9 mouse cellular contexts compared by ENCODE assay signal in genomic region chr17:16054481-16054880, GRCm38 (mm10).
DNase-seq lines count a peak whose midpoint lies in the region.
"Had no signal": no experiment of that assay in that cellular context is flagged by ENCODE, and none has a peak within 500 bp of the region (broad histone marks: within the 10 kb centered on the region; RNA-seq: fewer than 3 reads in every experiment).

No protein-coding gene starts in this region.

- DNase-seq in frontal cortex, postnatal 36 days (ENCODE audit: low spot score in 2 of 2), result peak; percentile 5 to 17
- DNase-seq in frontal cortex, postnatal 10 days (ENCODE audit: low spot score in 2 of 2), result no peak
- DNase-seq in right cerebral cortex, adult 2 months (ENCODE audit: low spot score in 2 of 2), result peak; percentile 8 to 14
- no peak for DNase-seq in right cerebral cortex, postnatal 25 days
- peak; percentile 20 for DNase-seq in hindlimb bud, embryonic 11.5 days (ENCODE audit: extremely low spot score, low read depth, low spot score)
- DNase-seq in yolk sac, embryonic 10.5 days (ENCODE audit: low spot score), result peak; percentile 11
- DNase-seq in urinary bladder, postnatal 4 days (ENCODE audit: low spot score in 2 of 2), result no peak
- no peak for DNase-seq in testis, postnatal 10 days (ENCODE audit: low spot score)
- DNase-seq: lung, adult 2 months had no signal

Comparison
In these comparisons a context has a peak if more than half of its experiments do, and no peak if none do; other contexts are left out.
1. DNase-seq: peak in frontal cortex, postnatal 36 days (2 of 2), right cerebral cortex, adult 2 months (2 of 2), hindlimb bud, embryonic 11.5 days (single experiment) and yolk sac, embryonic 10.5 days (single experiment); none in frontal cortex, postnatal 10 days (0 of 2), right cerebral cortex, postnatal 25 days (single experiment), urinary bladder, postnatal 4 days (0 of 2) and testis, postnatal 10 days (single experiment).